Mouse (Mus musculus): ENCODE results near the gene Cc2d2b.

Gene Cc2d2b

DNA sequence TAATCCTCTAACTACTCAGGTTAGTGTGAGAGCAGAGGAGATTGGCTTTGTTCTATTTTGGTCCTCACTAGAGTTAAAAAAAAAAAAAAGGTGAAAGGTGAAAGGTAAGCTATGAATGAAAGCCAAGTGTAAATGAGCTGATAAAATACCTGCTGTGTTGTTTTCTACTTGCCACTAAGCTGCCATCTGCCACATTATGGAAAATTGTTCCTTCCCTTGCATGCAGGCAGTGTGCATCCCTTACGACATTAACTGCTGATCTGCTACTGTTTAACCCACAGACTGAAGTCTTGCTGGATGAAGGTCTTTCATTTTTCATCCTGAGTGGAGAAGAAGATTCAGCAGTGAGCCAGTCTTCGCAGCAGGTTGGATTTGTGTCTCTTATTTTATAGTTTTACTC, 11.5 kb downstream of the Cc2d2b start:
- no peak for DNase-seq (ENCODE audit: low spot score in 2 of 2)

DNA sequence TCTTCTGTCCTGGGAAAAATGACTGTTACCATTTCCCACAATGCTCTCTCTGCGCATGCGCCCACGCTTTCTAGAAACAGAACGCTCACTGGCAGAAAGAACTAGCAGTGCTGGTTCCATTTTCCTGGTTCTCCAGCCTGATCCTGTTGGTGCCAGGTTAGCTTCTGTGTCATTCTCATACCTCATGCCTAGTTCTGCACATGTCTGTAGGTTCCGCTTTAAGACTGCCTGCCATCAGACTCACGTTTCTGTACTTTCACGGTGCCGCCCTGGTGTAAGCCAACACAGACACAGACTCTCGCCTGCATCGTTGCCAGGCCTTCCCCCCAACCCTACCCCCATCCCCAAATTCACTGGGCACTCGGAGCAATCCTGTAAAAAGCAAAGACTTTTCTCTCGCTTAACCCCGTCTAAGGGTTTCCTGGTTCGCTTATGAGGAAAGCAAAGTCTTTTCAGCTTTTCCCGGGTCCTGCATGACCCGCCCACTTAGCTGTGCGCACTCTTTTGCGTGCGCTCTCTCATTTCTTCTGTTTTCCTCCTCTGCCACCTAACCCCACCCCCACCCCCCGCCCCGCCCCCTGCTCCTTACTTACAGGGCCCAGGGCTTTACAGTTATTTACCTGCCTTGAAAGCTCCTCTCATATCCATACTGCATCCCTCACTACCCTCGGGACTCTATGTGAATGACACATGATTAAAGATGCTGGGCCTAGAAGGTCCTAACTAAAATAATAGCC, 13.6 kb downstream of the Cc2d2b start:
- peak in 1 of 2 experiments; percentile 8 for DNase-seq (ENCODE audit: low spot score in 2 of 2)

DNA sequence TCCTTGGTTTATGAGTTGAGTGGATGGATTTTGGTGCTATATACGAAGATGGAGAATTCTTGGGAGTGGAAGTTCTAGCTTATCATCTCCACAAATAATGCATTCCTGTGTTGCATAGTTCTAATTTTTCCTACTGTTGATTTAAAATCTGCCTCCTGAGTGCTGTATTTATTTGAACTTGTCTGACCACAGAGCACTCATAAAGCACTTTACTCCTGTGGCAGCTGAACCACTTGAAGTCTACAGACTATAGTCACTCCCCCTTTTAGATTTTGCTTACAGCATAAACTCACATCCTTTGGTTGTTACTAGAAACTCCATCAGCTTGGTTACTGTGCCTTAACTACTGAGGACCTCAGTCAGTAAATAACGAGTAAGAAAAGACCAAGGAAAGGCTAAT, 18.6 kb downstream of the Cc2d2b start:
- DNase-seq (ENCODE audit: low spot score in 2 of 2) = no peak

DNA sequence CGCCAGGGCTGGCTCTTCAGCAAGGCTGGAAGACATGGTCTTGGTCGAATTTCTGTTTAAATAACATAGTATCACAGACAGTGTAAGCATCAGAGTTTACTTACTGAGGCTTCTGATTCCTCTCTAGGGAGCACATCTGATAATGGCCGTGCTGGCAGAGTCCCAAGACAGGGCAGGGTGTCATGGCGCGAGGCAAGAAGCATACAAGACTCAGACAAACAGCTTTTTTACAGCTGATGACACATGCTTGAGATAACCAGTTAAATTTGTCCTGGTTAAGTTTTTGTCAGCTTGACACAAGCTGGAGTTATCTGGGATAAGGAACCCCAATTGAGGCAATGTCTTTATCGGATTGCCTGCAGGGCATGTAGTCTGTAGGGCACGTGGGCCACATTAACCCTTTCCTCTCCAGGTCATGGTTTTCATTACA, 20.8 kb downstream of the Cc2d2b start:
- DNase-seq (ENCODE audit: low spot score in 2 of 2) = no peak

DNA sequence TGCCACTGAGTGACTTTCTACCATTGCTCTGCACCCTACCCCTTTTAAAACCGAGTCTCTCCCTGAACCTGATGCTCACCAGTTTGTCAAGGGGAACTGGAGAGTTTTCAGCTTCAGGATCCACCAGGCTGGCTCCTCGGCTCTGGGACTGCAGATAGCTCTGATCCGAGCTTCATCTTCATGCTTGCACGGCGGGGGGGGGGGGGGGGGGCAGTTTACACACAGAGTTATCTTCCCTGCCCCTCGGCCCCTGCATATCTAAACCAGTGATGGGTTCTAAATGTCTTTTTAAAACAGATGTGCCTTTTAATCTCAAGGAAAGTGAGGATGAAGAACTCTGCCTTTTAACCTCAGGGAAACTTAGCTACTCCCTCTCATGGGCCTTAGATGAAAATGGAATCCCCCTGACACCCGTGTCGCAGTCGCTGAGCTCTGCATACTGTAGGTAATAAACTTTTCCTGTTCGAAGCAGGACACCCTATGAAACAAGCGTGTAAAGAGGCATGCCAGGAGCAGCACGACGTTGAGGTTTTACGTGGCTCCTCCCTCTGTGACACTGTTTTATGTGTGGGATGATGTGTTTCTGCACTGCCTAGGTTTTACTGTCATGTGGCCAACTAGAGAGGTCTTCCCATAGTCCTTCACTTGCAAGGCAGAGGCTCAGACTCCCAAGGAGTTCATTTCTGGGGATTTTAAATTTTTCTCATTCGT, 39.6 kb downstream of the Cc2d2b start:
- no peak for DNase-seq (ENCODE audit: low spot score in 2 of 2)

DNA sequence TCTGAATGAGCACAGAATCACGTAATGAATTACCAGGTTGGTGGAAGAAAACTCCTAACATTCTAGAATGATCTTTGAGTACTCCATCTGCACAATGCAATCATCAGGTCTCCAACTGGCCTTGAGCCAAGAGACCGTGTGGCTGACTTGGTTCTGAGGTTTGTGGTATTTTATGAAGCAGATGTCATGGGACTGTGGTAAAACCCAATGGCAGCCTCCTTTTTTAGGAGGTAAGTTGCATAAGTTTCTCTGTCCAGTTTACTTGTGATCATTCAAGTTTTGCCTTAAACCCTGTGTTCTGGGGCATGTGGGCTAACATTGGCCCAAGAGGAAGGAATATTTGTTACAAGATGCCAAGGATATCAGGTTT, 40.1 kb downstream of the Cc2d2b start:
- DNase-seq (ENCODE audit: low spot score in 2 of 2) = no peak

DNA sequence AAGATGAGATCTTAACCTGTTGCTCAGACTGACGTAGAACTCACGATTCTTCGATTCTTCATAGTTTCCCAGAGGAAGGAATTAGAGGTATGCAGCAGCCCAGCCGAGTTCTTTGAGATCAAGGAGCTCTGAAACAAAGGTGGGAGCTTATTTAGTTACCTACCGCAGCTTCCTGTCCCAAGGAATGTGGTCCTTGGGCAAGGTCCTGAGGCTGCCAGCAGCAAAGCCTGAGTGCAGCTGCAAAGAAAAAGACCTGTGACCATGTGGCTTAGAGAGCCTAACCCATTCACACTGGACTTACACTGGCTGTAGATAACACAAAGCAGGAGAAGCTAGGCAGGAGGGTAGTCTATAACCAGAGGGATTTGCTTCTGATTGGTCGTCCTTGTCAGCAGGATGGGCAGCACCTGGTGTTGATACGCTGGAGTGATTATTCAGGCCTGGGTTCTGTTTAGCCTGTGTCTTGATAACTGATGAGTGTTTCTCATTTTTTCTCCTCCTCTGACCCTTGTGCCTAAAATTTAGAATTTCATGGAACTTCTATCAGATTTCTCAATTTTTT, 56.7 kb downstream of the Cc2d2b start:
- no peak for DNase-seq (ENCODE audit: low spot score in 2 of 2)

DNA sequence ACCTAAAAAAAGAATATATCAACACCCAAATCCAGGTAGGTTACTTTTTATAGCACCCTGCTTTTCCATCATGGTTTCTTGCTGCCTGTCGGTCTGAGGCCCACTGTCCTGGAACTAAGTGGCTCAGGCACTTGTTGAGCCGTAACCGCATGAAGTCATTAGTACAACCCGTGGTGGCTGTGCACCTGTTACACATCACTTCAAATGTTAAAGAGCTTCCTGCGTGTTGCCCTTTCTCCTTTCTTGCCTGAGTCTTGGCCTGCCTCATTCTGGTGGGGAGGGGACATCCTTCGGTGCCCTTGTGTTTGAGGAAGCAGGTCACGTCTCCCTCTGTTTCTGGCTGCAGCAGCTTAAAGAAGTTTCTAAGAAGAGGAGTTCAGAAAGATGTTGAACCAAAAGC, 61.3 kb downstream of the Cc2d2b start:
- no peak for DNase-seq (ENCODE audit: low spot score in 2 of 2)

DNA sequence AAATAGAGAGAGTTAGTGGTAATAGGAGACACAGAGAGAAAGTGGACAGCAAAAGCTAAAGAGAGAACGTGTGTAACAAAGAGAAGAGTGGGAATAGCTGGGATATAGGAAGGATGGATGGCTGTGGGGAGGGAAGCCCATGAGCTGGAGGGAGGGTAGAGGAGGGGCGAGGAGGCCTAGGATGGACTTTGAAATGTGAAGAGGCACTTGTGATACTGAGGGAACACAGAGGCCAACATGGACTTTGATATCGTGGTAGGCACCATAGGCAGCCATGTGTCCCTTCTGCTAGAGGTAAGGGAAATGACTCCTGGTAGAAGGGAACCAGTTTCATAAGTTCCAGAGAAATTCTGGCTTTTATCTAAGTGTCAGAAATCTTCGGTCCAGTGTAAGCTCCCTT, 63.3 kb downstream of the Cc2d2b start:
- no peak for DNase-seq (ENCODE audit: low spot score in 2 of 2)

DNA sequence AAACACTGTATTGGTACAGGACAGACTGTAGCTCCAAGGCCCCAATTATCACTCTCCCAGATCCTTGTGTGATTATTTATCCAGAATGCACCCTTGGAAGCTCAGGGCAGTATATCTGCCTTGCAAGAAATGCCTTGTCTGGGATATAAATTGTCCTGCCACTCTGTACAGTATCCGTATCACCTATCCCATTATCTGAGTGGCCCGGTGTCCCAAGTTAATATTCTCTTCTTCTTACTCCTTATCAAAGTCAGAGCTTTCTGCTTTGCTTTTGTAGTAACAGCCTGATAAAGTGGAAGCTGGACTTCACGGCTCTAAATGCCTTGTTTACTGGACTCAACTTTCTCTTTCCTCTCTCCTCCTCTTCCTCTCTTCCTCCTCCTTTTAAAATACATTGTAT, 64.2 kb downstream of the Cc2d2b start:
- DNase-seq (ENCODE audit: low spot score in 2 of 2) = no peak

DNA sequence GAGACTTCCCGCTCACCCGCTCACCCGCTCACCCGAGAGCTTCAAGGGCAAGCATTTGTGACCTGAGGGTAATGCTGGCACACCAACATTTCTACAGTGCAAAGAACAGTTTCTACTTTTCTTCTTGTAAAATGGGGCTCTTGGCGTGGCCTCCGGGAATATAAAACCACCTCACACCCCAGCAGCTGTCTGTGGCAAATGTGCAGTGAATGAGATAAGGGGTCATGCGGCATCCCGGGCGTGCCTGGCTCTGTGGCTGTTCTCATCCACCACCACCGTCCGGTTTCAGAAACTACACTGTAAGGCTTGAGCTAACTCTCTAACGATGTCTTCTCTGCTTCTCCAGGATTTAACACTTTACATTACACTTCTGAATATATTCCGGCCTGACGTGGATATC, 64.8 kb downstream of the Cc2d2b start:
- no peak for DNase-seq (ENCODE audit: low spot score in 2 of 2)

DNA sequence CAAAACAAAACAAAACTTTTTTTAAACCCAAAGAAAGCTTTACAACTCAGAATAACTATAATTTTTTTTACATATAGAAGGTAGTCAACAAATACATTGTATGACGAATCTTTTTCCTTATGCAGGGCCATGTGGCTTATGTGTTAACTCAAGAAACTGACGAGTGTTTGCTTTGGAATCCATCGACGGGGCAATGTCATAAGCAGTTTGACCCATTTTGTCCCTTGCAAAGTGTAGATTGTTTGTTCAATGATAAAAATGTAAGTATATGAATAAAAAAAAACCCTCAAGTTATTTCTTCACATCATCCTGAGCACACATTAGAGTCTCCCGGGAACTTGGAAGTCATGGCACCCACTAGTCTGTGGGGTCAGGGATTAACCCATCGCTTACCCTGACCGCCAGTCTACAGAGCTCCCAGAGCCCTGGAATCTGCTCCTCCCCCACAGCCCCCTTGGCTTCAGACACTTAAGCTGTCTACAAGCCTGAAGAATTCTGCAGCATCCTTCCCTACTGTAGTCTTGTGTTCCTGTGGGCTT, 67.2 kb downstream of the Cc2d2b start:
- DNase-seq (ENCODE audit: low spot score in 2 of 2) = no peak

DNA sequence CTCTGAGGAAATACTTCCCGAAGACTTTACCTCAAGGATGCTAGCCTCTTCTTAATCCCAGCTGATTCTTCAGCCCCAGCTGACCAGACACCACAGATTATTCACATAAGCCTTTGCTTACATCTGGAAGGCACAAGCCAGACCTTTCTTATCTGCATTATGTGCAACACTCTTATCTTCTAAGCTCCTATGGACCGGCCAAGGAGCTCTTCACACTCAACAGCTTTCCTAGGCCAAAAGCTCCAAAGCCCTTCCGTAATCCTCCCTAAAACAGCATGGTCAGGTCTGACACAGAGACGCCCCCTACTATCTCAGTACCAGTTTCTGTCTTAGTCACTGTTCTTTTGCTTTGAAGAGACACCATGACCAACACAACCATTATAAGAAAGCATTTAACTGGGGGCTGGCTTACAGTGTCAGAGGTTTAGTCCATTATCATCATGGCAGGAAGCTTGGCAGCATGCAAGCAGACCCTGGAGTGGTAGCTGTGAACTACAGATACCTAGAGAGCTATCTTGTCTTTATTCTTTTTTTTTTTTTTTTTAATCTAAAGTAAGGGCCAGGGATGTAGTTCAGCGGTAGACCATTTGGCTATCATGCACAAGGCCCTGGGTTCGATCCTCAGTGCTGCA, 69.5 kb downstream of the Cc2d2b start:
- no peak for DNase-seq (ENCODE audit: low spot score in 2 of 2)

DNA sequence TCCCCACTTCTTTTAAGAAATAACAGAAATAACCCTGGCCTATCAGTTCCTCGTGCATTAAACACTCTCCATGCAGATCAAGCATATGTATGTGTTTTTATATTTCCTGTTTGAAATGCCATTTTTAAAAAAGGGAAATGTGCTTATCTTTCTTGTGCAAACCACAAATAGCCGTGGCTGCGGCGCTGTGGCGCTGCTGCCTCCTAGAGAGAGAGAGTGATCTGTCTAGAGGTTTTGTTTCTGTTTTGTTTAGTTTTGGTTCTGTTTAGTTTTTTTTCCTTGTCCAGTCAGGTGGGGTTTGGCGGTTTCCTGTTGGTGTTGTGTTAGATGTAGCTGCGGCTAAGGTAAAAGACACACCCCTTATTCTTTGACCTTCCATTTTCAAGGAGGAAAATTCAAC, 70.2 kb downstream of the Cc2d2b start:
- DNase-seq (ENCODE audit: low spot score in 2 of 2) = no peak

DNA sequence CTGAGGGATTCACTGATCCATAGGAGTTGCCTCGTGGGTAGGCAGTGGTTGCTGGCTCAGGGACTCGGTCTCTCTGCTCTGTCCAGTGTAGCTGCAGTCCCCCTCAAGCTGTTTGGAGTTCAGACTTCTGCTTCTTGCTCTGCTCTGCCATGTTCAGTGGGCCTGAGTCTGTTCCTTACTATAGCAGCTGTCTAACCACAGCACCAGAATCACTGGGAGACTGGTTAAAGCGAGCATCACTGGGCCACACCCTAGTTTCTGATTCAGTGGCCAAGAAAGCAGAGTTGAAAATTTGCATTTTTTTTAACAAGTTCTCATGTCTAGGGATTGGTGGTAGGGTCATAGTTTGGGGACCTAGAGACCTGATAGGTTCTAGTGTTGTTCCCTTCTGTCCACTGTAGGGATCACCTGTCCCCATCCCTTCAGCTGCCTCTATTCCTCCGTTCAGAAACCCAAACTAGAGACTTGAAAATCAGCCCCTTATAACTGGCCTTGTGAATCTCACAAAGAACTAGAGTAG, 72.8 kb downstream of the Cc2d2b start:
- no peak for DNase-seq (ENCODE audit: low spot score in 2 of 2)

DNA sequence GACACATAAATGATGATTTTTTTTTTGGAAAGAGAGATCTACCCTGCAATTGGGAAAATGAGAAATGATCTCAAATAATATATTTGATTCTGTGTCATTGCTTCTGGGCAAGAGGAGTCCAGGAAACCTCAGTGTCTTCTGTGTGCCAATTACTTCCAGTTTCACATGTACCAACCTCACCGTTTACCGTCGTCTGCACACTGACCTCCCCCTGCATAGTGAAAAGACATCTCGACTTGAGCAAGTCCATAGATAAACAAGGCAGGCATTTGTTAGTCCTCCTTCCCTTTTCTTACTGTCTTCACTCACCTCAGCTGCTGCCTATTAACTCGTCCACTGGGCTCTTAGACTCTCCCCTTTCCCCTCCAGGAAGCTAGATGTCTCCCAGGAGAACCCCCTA, 77.1 kb downstream of the Cc2d2b start:
- DNase-seq (ENCODE audit: low spot score in 2 of 2) = no peak

DNA sequence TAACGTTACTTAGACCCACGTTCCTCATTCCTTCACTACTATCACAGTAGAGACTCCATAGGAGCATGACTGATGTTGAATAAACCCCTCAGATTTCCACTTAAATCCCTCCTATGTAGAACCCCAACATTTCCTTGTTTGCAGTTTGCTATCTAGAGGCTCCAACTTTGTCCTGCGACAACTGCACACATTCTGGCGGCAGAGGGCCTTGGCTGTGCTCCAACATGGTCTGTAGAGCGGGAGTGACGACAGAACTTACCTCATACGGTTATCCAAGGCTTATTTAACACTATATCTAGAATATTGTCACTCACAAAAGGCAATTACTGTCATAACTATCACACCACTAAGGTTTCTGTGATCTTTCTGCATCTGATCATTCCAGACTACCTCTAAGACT, 78.2 kb downstream of the Cc2d2b start:
- DNase-seq (ENCODE audit: low spot score in 2 of 2) = no peak

DNA sequence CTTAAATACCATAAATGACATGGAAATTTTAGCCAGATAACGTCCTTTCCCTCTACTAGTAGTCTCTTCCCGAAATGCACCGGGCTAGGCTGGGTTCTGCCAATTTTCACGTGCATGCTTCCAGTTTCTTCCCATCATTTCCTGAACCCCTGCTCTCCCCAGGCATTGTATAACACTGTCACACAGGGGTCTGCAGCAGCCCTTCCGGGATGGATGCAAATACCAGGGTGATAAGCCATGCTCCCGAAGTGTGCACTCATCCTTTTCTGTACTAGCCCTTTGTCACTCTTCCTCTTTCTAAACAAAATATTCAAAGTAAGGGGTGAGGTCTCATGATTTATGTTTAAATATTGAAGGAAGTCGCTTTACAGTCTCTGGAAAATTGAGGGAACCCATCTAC, 81.6 kb downstream of the Cc2d2b start:
- DNase-seq (ENCODE audit: low spot score in 2 of 2) = no peak

DNA sequence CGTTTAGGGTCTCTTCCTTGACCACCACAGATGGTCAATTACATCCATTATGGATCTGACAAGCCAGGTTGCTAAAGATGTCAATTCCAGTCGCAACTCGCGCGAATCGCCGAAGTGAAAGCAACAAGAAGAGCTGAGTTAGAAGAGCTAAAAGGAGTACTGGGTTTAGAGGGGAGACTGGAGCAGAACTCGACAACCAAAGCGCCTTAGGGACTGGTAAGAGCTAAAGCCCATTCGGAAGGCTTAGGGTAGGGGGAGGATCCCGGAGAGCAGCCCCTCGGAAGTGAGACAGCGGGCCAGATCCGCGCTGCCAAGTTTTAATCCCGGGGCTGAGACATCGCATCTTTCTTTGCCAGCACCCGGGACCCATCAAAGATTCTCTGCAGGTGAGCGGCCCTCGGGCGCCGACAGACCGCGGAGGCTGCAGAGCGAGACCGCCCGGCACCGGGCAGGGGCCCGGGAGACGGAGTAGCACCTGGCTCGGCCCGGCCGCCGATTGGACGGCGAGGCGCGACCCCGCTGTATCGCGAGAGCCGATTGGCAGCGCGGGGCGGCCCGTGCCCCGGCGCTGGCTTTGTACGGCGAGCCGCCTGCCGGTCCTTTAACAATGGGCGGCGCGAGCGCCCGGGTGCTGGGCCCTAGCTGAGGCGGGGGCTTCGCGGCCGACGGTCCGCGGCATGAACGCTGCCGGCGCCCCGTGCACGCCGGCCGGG, 82.3 kb downstream of the Cc2d2b start, which contains the start of gene Ccnj:
Gene Ccnj (plus strand): TSS at position 577 of the 713 bp plus-strand sequence.
- peak; percentile 89 to 91 for DNase-seq (ENCODE audit: low spot score in 2 of 2)

DNA sequence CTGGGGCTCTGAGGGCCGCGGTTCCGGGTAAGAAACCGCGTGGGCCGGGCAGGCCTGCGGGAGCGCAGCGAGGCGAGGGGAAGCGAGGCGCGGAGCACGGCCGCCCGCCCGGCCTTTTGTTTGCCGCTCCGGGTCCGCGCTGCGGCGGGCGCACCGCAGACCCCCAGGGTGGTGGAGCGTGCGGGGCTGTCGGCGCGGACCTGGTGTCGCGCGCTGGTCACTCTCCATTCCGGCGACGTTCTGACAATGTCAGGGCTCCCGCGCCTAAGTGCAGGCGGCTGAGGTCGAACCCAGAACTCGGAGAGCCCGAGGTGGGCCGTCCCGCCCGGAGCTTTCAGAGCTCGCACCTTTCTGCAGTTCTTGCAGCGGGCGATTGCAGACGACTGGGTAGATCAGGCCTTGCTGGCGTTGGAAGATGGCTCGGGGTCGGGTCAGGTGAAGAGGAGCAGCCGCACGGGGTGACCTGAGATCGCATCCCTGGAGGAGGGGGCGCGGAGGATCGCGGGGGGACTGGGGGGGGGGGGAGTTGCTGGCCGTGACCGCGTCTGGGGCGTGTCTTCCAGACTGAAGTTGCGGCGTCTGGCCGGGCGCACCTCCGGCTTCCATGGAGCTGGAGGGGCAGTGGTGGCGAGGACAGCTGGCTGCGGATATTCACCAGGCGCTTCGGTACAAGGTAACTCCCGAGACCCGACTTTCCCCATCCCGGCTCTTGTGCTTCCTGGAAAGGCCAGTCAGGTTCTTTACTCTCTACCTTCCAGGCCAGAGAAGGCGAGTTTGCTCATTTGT, 83.1 kb downstream of the Cc2d2b start:
- peak; percentile 13 to 20 for DNase-seq (ENCODE audit: low spot score in 2 of 2)

DNA sequence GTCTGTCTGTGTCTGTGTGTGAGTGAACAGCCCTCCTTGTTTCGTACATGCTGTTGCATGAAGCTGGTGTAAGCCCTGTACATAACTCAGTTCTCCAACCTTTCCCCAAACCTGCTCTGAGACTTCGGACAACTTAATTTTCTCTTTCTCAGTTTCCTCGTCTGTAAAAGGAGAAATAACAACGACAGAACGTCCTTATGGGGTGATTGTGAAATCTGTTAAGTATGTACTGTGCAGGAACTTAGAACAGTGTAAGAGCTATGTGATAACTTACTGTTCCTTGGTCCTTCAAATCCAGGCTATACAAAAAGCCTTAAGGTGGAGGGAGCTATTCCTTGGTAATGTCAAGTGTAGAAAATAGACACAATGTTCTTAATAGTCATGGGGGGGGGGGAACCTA, 83.8 kb downstream of the Cc2d2b start:
- no peak for DNase-seq (ENCODE audit: low spot score in 2 of 2)

All from urinary bladder, adult 18-20 months (tissue).